Mouse (Mus musculus) 3T3-L1 (cell line): ENCODE measurements around the gene Gm8660.
"Not testable (repeated sequence)": the region's sequence is repeated elsewhere in the genome, so short reads cannot be mapped to it uniquely, and the experiment has no call there.

Source experiments
- DNase-seq: peaks from one replicate; pipeline ENCODE4 v3.0.0-alpha.2; 2015; ENCODE audit warnings: low read depth, low spot score

The Gm8660 gene

DNA sequence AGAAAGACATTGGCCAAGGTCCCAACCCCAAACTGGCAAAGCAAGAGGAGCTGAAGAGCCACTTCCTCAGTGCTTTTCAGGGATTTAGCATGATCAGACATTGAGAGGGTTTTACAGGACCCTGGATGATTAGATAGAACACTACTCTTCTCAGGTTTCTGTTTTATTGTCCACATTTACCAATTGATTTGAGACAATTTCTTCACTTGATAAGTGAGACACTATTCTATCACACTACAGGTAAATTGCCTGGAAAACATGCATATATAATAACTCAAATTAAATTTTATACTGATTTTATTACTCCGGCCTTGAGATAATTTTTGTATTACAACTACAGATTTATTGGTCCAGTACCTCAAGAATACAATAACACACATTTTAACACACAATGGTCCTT, at the start of gene Gm8660:
Gm8660 (minus strand) TSS at position 101 of the 400 bp plus-strand sequence.
- DNase-seq = not testable (repeated sequence)

DNA sequence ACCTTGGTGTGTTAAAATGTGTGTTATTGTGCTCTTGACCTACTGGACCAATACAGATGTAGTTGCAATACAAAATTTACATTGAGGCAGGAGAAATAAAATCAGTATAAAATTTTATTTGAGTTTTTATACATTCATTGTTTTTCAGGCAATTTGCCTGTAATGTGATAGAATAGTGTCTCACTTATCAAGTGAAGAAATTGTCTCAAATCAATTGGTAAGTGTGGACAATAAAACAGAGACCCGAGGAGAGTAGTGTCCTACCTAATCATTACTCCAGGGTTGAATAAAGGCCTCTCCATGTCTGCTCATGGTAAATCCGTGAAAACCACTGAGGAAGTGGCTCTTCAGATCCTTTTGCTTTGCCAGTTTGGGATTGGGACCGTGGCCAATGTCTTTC, 42.4 kb upstream of the Gm8660 start, which contains the start of gene Vmn1r148:
Vmn1r148 (plus strand) TSS at position 301 of the 400 bp plus-strand sequence.
- not testable (repeated sequence) for DNase-seq

DNA sequence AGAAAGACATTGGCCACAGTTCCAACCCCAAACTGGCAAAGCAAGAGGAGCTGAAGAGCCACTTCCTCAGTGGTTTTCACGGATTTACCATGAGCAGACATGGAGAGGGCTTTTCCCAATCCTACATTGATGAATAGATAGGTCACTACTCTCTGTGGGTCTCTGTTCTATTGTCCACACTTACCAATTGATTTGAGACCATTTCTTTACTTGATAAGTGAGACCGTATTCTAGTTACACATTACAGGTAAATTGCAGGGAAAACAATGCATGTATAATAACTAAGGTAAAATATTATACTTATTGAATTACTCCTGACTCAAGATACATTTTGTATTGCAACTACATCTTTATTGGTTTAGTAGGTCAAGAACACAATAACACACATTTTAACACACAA, 41.2 kb downstream of the Gm8660 start, which contains the start of gene Gm4187:
Gm4187 (minus strand) TSS at position 101 of the 400 bp plus-strand sequence.
- DNase-seq = not testable (repeated sequence)
